In genomic region chr4:131916425-131916824, GRCm38 (mm10) we compare ENCODE assay signal across 9 mouse cellular contexts. TPM values are rescaled to one million over a fixed set of nuclear protein-coding genes. Genes with fewer than 3 reads are reported as not detected.
DNase-seq lines count a peak whose midpoint lies in the region; ATAC-seq lines count a peak whose summit lies in the region.
"Had no signal": no experiment of that assay in that cellular context is flagged by ENCODE, and none has a peak within 500 bp of the region (broad histone marks: within the 10 kb centered on the region; RNA-seq: fewer than 3 reads in every experiment).

No protein-coding gene starts in this region.

- peak; percentile 53; the same call in 1 of the 2 replicates for ATAC-seq in hindbrain, embryonic 11.5 days (ENCODE audit: low FRiP score)
- no peak for ATAC-seq in hindbrain, embryonic 12.5 days (ENCODE audit: low FRiP score)
- ATAC-seq in midbrain, embryonic 14.5 days (ENCODE audit: low FRiP score, low TSS enrichment) = no peak

- WGBS in hindbrain, embryonic 11.5 days = 5% methylated on average over 15 of the region's 15 CpGs
- WGBS in hindbrain, embryonic 12.5 days = 6% methylated on average over 15 of the region's 15 CpGs
- WGBS in midbrain, embryonic 14.5 days = 6% methylated on average over 15 of the region's 15 CpGs

- no peak overlapping the region for H3K4me2 ChIP-seq in hindbrain, embryonic 11.5 days (replicated peaks; ENCODE audit: low read depth, low read length)
- no peak overlapping the region for H3K4me2 ChIP-seq in hindbrain, embryonic 12.5 days (replicated peaks)
- H3K4me2 ChIP-seq in midbrain, embryonic 14.5 days (ENCODE audit: low read length) = no peak overlapping the region
- H3K4me2 ChIP-seq: stomach, embryonic 15.5 days had no signal

- H3K36me3 ChIP-seq in hindbrain, embryonic 11.5 days (ENCODE audit: control insufficient read depth, insufficient read depth, low read length) = no peaks in the 10 kb centered on the region
- H3K36me3 ChIP-seq in hindbrain, embryonic 12.5 days = no peaks in the 10 kb centered on the region
- no peaks in the 10 kb centered on the region for H3K36me3 ChIP-seq in midbrain, embryonic 14.5 days (ENCODE audit: control insufficient read depth, insufficient read depth, low read length)
- no peaks in the 10 kb centered on the region for H3K36me3 ChIP-seq in splenic B cell, adult 2 months (ENCODE audit: control insufficient read depth, insufficient read depth, low read length, poor library complexity, severe bottlenecking)
- H3K36me3 ChIP-seq: stomach, embryonic 15.5 days had no signal

- intact Hi-C loops in left cerebral cortex, postnatal 4 days (cut with DNase I) = no loop called here

- H3K9ac ChIP-seq in hindbrain, embryonic 11.5 days (ENCODE audit: low read depth, low read length) = no peak overlapping the region
- no peak overlapping the region for H3K9ac ChIP-seq in hindbrain, embryonic 12.5 days
- H3K9ac ChIP-seq in midbrain, embryonic 14.5 days (replicated peaks; ENCODE audit: low read length) = no peak overlapping the region
- H3K9ac ChIP-seq: stomach, embryonic 15.5 days had no signal

- peaks cover 23% of the 10 kb centered on the region for H3K4me1 ChIP-seq in hindbrain, embryonic 11.5 days (replicated peaks; ENCODE audit: control insufficient read depth, insufficient read depth, low read length)
- peaks cover 59% of the 10 kb centered on the region for H3K4me1 ChIP-seq in hindbrain, embryonic 12.5 days
- peaks cover 18% of the 10 kb centered on the region for H3K4me1 ChIP-seq in midbrain, embryonic 14.5 days (ENCODE audit: control insufficient read depth, insufficient read depth, low read length)

- H3K27ac ChIP-seq in hindbrain, embryonic 11.5 days (ENCODE audit: low read depth, low read length) = no peak overlapping the region
- H3K27ac ChIP-seq in hindbrain, embryonic 12.5 days = no peak overlapping the region
- no peak overlapping the region for H3K27ac ChIP-seq in midbrain, embryonic 14.5 days (replicated peaks; ENCODE audit: low read depth, low read length)
- H3K27ac ChIP-seq: stomach, embryonic 15.5 days had no signal

- DNase-seq in hindbrain, embryonic 11.5 days (ENCODE audit: low spot score) = peak; percentile 84
- DNase-seq in cerebellum, adult 8-10 months = peak; percentile 54
- DNase-seq in frontal cortex, postnatal 36 days (ENCODE audit: low spot score in 2 of 2) = peak; percentile 66 to 80
- peak; percentile 92 for DNase-seq in kidney, adult 11 months
- DNase-seq in left cerebral cortex, postnatal 4 days = peak; percentile 69
- peak; percentile 70 for DNase-seq in midbrain, embryonic 14.5 days
- peak; percentile 77 for DNase-seq in splenic B cell, adult 2 months (ENCODE audit: low read depth, low spot score)

- H3K4me3 ChIP-seq in hindbrain, embryonic 11.5 days (ENCODE audit: low read depth, low read length) = no peak overlapping the region
- no peak overlapping the region for H3K4me3 ChIP-seq in hindbrain, embryonic 12.5 days
- no peak overlapping the region for H3K4me3 ChIP-seq in midbrain, embryonic 14.5 days (replicated peaks; ENCODE audit: low read depth, low read length)
- H3K4me3 ChIP-seq: stomach, embryonic 15.5 days had no signal

- H3K9me3 ChIP-seq in hindbrain, embryonic 11.5 days (ENCODE audit: control insufficient read depth, low read length) = no peaks in the 10 kb centered on the region
- H3K9me3 ChIP-seq in hindbrain, embryonic 12.5 days (replicated peaks) = no peaks in the 10 kb centered on the region
- H3K9me3 ChIP-seq in midbrain, embryonic 14.5 days (ENCODE audit: control insufficient read depth, low read length) = no peaks in the 10 kb centered on the region
- H3K9me3 ChIP-seq: stomach, embryonic 15.5 days had no signal

- peaks cover 61% of the 10 kb centered on the region for H3K27me3 ChIP-seq in hindbrain, embryonic 11.5 days (ENCODE audit: control insufficient read depth, insufficient read depth, low read length)
- H3K27me3 ChIP-seq in hindbrain, embryonic 12.5 days = peaks cover 89% of the 10 kb centered on the region
- H3K27me3 ChIP-seq in midbrain, embryonic 14.5 days (ENCODE audit: control insufficient read depth, insufficient read depth, low read length) = peaks cover 81% of the 10 kb centered on the region
- no peaks in the 10 kb centered on the region for H3K27me3 ChIP-seq in splenic B cell, adult 2 months (ENCODE audit: control insufficient read depth, insufficient read depth, low read length, poor library complexity, severe bottlenecking)

RNA-seq across cellular contexts. Expression of gene Tmem200b, which starts 5.1 kb away (rescaled TPM):
- 0.60 and 0.67 TPM in 2 replicates for polyA plus RNA-seq in hindbrain, embryonic 11.5 days (2014; fragmentation: Nextera tagmentation; extraction: Ambion mirVana)
- 0.92 and 1.3 TPM in 2 replicates for polyA plus RNA-seq in hindbrain, embryonic 12.5 days (2016; fragmentation: Nextera tagmentation; extraction: Ambion mirVana)
- 1 to 10 TPM; 1.2 to 1.6 TPM for total RNA-seq in left cerebral cortex, postnatal 4 days (2021)
- polyA plus RNA-seq in midbrain, embryonic 14.5 days (2014; fragmentation: Nextera tagmentation; extraction: Ambion mirVana) = not detected in 2 replicates

RNA-seq across cellular contexts. Expression of gene Srsf4, which starts 43.0 kb away (rescaled TPM):
- 128 and 132 TPM in 2 replicates for polyA plus RNA-seq in hindbrain, embryonic 11.5 days (2014; fragmentation: Nextera tagmentation; extraction: Ambion mirVana)
- 139 and 147 TPM in 2 replicates for polyA plus RNA-seq in hindbrain, embryonic 12.5 days (2016; fragmentation: Nextera tagmentation; extraction: Ambion mirVana)
- total RNA-seq in left cerebral cortex, postnatal 4 days (2021) = 10 to 100 TPM; 87.7 to 90.4 TPM
- 91.8 and 121 TPM in 2 replicates for polyA plus RNA-seq in midbrain, embryonic 14.5 days (2014; fragmentation: Nextera tagmentation; extraction: Ambion mirVana)
